Mouse (Mus musculus) cortical plate, adult 2 months (tissue): ENCODE measurements at regions not wholly inside any gene's neighbourhood (a gene's known extent, or its start where the extent isn't known, plus 50 kb on each side); places are given as distances from the start of the nearest gene placed in this dataset.

Experiments
- CTCF ChIP-seq: fragments of 200-500 bp; IDR thresholded peaks from 2 replicates; pipeline ENCODE4 v1.5.1; 2011; ENCODE audit warnings: mild to moderate bottlenecking, control low read depth, low read length; ENCODE audit not compliant: insufficient read depth; ENCODE audit errors: extremely low read depth
- POLR2A ChIP-seq: fragments of 200-500 bp; IDR thresholded peaks from 2 replicates; pipeline ENCODE4 v1.6.1; 2011; ENCODE audit warnings: mild to moderate bottlenecking, low read length, control low read depth; ENCODE audit not compliant: insufficient read depth; ENCODE audit errors: extremely low read depth

GRCm38 (mm10) chr9:47407007-47407670, 122.8 kb upstream of the Cadm1 start:
- TF ChIP-seq POLR2A (no peak), CTCF (no peak)
